Mouse (Mus musculus) gastrocnemius, postnatal 25 days (tissue): ENCODE results near the gene Gpc4. TPM values are rescaled to one million over a fixed set of nuclear protein-coding genes. Genes with fewer than 3 reads are reported as not detected.

ENCODE experiments used
- DNase-seq: peaks from one replicate; pipeline ENCODE4 v3.0.0; 2022
- total RNA-seq, 2 experiments: library from RNA; stranded (reverse); gene quantifications; 1 replicate in 1 of 2; 2 replicates in 1 of 2; pipeline ENCODE4 v1.2.3; 2021

Gene Gpc4
- total RNA-seq, 2 experiments from 2014 or later = 40.1 to 40.9 TPM

- DNase-seq = peak; percentile 14
Observed at GRCm38 (mm10) chrX:52017660-52018059, 147.4 kb downstream of the Gpc4 start.

Other genes with a start within 250 kb of the Gpc4 start
- not detected for gene 1700080O16Rik, start 192.5 kb downstream of the Gpc4 start, total RNA-seq